Mouse (Mus musculus) E14TG2a.4 (cell line): Measurements from ENCODE around the gene Timm8b.

Experiments
- H3K27me3 ChIP-seq: 2 replicates; pipeline ENCODE4 v1.6.1; 2014; ENCODE audit warnings: low read length, control low read depth; ENCODE audit not compliant: insufficient read depth
- H3K36me3 ChIP-seq: 2 replicates; pipeline ENCODE4 v1.6.1; 2014; ENCODE audit warnings: low read length, control low read depth; ENCODE audit not compliant: insufficient read depth
- H3K4me1 ChIP-seq: replicated peaks from 2 replicates; pipeline ENCODE4 v1.6.1; 2014; ENCODE audit warnings: low read depth, low read length, control low read depth
- H3K4me3 ChIP-seq: replicated peaks from 2 replicates; pipeline ENCODE4 v1.5.1; 2014; ENCODE audit warnings: mild to moderate bottlenecking, low read length
- H3K9me3 ChIP-seq: 2 replicates; pipeline ENCODE4 v1.6.1; 2014; ENCODE audit warnings: low read length, control low read depth
- CTCF ChIP-seq: conservative IDR thresholded peaks from 2 replicates; pipeline ENCODE4 v1.5.1; 2014; ENCODE audit warnings: low read length
- NANOG ChIP-seq: IDR thresholded peaks from 2 replicates; pipeline ENCODE4 v1.6.1; 2014; ENCODE audit warnings: borderline replicate concordance, low read length, mixed read lengths
- POU5F1 ChIP-seq: IDR thresholded peaks from 2 replicates; pipeline ENCODE4 v1.6.1; 2014; ENCODE audit warnings: low read length, borderline replicate concordance

Timm8b gene

GRCm38 (mm10) chr9:50567372-50567771, 36.3 kb upstream of the Timm8b start:
- no peak overlapping the region for H3K4me3 ChIP-seq
- no peaks in the 10 kb centered on the region for H3K36me3 ChIP-seq
- H3K9me3 ChIP-seq = no peaks in the 10 kb centered on the region
- TF ChIP-seq NANOG (no peak), POU5F1 (no peak), CTCF (no peak)
- peaks cover 10% of the 10 kb centered on the region; the same call in 1 of the 2 replicates for H3K27me3 ChIP-seq
- H3K4me1 ChIP-seq = no peaks in the 10 kb centered on the region

GRCm38 (mm10) chr9:50567881-50568280, 35.8 kb upstream of the Timm8b start:
- no peaks in the 10 kb centered on the region for H3K36me3 ChIP-seq
- peaks cover 10% of the 10 kb centered on the region; the same call in 1 of the 2 replicates for H3K27me3 ChIP-seq
- TF ChIP-seq POU5F1 = no peak
- no peak for TF ChIP-seq NANOG
- no peak for TF ChIP-seq CTCF
- no peak overlapping the region for H3K4me3 ChIP-seq
- no peaks in the 10 kb centered on the region for H3K4me1 ChIP-seq
- no peaks in the 10 kb centered on the region for H3K9me3 ChIP-seq

- H3K4me1 ChIP-seq = no peaks in the 10 kb centered on the region
- H3K27me3 ChIP-seq = peaks cover 16% of the 10 kb centered on the region
- H3K4me3 ChIP-seq = no peak overlapping the region
- H3K36me3 ChIP-seq = no peaks in the 10 kb centered on the region
- TF ChIP-seq CTCF (no peak), NANOG (no peak), POU5F1 (no peak)
- H3K9me3 ChIP-seq = no peaks in the 10 kb centered on the region
Observed at GRCm38 (mm10) chr9:50569599-50570525, 33.8 kb upstream of the Timm8b start.

- peaks cover 4% of the 10 kb centered on the region for H3K4me1 ChIP-seq
- H3K9me3 ChIP-seq = no peaks in the 10 kb centered on the region
- no peaks in the 10 kb centered on the region for H3K36me3 ChIP-seq
- peaks cover 9% of the 10 kb centered on the region; the same call in 1 of the 2 replicates for H3K27me3 ChIP-seq
- TF ChIP-seq POU5F1 (no peak), CTCF (no peak), NANOG (no peak)
- no peak overlapping the region for H3K4me3 ChIP-seq
Observed at GRCm38 (mm10) chr9:50580370-50580769, 23.3 kb upstream of the Timm8b start.

GRCm38 (mm10) chr9:50585145-50585818, 18.4 kb upstream of the Timm8b start:
- no peak overlapping the region for H3K4me3 ChIP-seq
- no peak for TF ChIP-seq NANOG
- no peak for TF ChIP-seq POU5F1
- TF ChIP-seq CTCF = no peak
- H3K9me3 ChIP-seq = no peaks in the 10 kb centered on the region
- no peaks in the 10 kb centered on the region for H3K36me3 ChIP-seq
- no peaks in the 10 kb centered on the region for H3K4me1 ChIP-seq
- H3K27me3 ChIP-seq = peaks cover 5% of the 10 kb centered on the region; the same call in 1 of the 2 replicates

GRCm38 (mm10) chr9:50586955-50587354, 16.8 kb upstream of the Timm8b start:
- Histone ChIP-seq H3K36me3 (no peaks in the 10 kb centered on the region), H3K4me1 (no peaks in the 10 kb centered on the region), H3K9me3 (no peaks in the 10 kb centered on the region), H3K27me3 (peaks cover 4% of the 10 kb centered on the region; the same call in 1 of the 2 replicates), H3K4me3 (no peak overlapping the region)
- TF ChIP-seq CTCF (no peak), NANOG (no peak), POU5F1 (no peak)

GRCm38 (mm10) chr9:50590856-50591518, 12.7 kb upstream of the Timm8b start:
- Histone ChIP-seq H3K9me3 (no peaks in the 10 kb centered on the region), H3K4me1 (peaks cover 7% of the 10 kb centered on the region; the same call in 1 of the 2 replicates), H3K27me3 (peaks cover 3% of the 10 kb centered on the region; the same call in 1 of the 2 replicates), H3K36me3 (peaks cover 10% of the 10 kb centered on the region), H3K4me3 (no peak overlapping the region)
- TF ChIP-seq CTCF = no peak
- no peak for TF ChIP-seq POU5F1
- TF ChIP-seq NANOG = no peak

- no peak for TF ChIP-seq NANOG
- no peak for TF ChIP-seq POU5F1
- no peak for TF ChIP-seq CTCF
- no peaks in the 10 kb centered on the region for H3K9me3 ChIP-seq
- peaks cover 7% of the 10 kb centered on the region; the same call in 1 of the 2 replicates for H3K4me1 ChIP-seq
Observed at GRCm38 (mm10) chr9:50592955-50593354, 10.8 kb upstream of the Timm8b start.

More at GRCm38 (mm10) chr9:50592955-50593354, 10.8 kb upstream of the Timm8b start:
- Histone ChIP-seq H3K36me3 (peaks cover 30% of the 10 kb centered on the region), H3K4me3 (no peak overlapping the region), H3K27me3 (peaks cover 3% of the 10 kb centered on the region; the same call in 1 of the 2 replicates)
